Mouse (Mus musculus): Measurements from ENCODE around the gene Cmtm1. TPM values are rescaled to one million over a fixed set of nuclear protein-coding genes. Genes with fewer than 3 reads are reported as not detected.

Gene Cmtm1
- polyA plus RNA-seq (2012; rRNA removed) = 0.07 and 0.14 TPM in 2 replicates

DNA sequence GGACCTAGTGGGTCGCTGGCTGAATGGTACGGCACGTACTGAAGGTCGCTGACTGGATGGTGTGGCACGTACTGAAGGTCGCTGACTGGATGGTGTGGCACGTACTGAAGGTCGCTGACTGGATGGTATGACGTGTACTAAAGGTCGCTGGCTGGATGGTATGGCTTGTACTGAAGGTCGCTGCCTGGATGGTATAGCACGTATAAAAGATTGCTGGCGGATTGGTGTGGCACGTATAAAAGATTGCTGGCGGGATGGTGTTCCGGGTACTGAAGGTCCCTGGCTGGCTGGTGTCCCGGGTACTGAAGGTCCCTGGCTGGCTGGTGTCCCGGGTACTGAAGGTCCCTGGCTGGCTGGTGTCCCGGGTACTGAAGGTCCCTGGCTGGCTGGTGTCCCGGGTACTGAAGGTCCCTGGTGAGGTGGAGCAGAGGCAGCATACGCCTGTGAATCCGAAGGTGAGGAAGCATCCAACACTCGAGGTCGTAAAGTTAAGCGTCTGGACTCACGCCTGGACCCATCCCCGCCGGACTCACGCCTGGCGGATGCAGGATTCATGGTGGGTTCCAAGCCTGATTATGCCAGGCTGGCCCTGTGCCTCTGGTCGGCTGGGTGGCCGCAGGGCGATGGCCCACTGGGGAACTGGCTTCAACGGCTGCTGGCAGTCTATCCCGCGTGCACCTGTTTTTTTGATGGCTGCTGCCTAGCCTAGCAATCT, at the start of gene Cmtm1, which contains the start of gene Gm45711:
Gene Cmtm1, minus strand, starts transcription at position 705 of the 715 bp plus-strand sequence.
Gene Gm45711, minus strand, starts transcription at position 641 of the 715 bp plus-strand sequence.

GRCm38 (mm10) chr8:104339229-104339982, 29.5 kb upstream of the Cmtm1 start, which contains the start of gene Cmtm3:
TSS of gene Cmtm3 (plus strand) at chr8:104339410.

GRCm38 (mm10) chr8:104321930-104322329, 12.0 kb upstream of the Cmtm1 start, which contains the start of gene Cmtm2b:
TSS of gene Cmtm2b (plus strand) at chr8:104322230.

DNA sequence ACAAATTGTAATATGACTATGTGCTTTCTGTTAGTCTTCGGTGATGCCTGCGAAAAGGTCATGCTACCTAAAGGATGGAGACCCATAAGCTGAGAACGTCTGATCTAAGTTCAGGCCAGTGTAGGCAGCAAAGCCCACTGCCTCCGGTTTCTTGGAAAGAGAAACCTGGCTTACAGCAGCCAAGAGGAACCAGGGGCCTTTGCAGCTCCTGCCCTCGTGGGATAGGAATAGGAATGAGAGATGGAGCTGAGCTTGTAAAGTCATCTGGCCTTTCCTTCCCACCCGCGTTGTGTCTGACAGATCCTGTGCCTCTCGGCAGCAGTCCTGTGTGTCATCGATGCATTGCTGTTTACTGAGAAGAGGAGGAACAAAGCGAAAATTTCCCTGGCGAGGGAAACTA, 11.3 kb upstream of the Cmtm1 start, which contains the start of gene Gm11020:
Gene Gm11020, plus strand, starts transcription at position 301 of the 400 bp plus-strand sequence.

DNA sequence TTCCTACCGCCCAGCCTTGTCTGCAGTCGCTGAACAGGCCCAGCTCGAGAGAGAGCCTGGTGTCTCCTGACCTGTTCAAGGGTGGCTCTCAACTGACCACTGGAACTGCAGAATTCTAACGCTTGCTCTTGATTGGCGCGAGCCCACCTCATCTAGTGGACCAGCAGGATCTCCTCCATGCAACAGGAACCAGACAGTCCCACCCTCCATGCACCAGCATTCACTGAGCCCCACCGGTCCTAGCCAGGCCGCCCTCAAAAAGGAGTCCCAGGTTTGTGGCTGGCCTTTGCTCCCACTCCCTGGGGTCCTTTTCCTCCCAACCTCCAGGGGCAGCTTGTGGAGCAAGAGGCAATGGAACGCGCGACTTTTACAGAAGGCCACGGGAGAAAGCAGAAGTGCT, 16.9 kb downstream of the Cmtm1 start, which contains the start of gene Cmtm2a:
Gene Cmtm2a, minus strand, starts transcription at position 101 of the 400 bp plus-strand sequence.

GRCm38 (mm10) chr8:104250439-104251367, 59.2 kb downstream of the Cmtm1 start, which contains the start of gene Cklf:
TSS of gene Cklf (plus strand) at chr8:104250861.

DNA sequence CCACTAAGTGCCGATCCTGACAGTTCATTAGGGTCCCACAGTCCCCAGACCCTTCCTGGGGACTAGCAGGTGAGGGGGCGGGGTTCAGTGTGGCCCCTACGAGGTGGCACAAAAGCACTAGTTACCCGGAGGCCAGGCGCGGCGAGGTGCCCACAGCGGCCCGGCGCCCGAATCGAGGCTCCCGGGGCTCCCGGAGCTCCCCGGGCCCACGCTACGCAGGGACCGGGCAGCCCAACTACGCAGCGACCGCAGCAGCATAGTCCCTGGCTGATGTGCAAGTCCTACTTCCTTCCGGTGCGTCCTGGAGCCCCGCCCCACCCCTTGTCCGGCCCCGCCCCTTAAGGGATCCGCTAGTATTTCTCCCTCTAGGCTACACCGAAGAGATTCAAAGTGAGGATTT, 61.7 kb downstream of the Cmtm1 start, which contains the start of gene Tk2:
Gene Tk2, minus strand, starts transcription at position 283 of the 400 bp plus-strand sequence.

Other genes with a start within 250 kb of the Cmtm1 start
- 49.1 and 57.5 TPM in 2 replicates for gene Cdh5, start 208.5 kb downstream of the Cmtm1 start, polyA plus RNA-seq (2012; rRNA removed)
- 30.2 and 33.8 TPM in 2 replicates for gene Bean1, start 139.7 kb downstream of the Cmtm1 start, polyA plus RNA-seq (2012; rRNA removed)
- gene Tk2, start 61.6 kb downstream of the Cmtm1 start, polyA plus RNA-seq (2012; rRNA removed) = 35.1 and 35.8 TPM in 2 replicates
- 8.8 and 14.4 TPM in 2 replicates for gene Cklf, start 59.3 kb downstream of the Cmtm1 start, polyA plus RNA-seq (2012; rRNA removed)
- 3.2 and 4.2 TPM in 2 replicates for gene Cmtm2a, start 17.0 kb downstream of the Cmtm1 start, polyA plus RNA-seq (2012; rRNA removed)
- 1.3 and 2.6 TPM in 2 replicates for gene Gm45711, start 64 bp downstream of the Cmtm1 start, polyA plus RNA-seq (2012; rRNA removed)
- not detected in 2 replicates for gene Gm11020, start 11.4 kb upstream of the Cmtm1 start, polyA plus RNA-seq (2012; rRNA removed)
- 0.19 TPM in 1 of 2 replicates, not detected in the other for gene Cmtm2b, start 12.1 kb upstream of the Cmtm1 start, polyA plus RNA-seq (2012; rRNA removed)
- 554 and 599 TPM in 2 replicates for gene Cmtm3, start 29.3 kb upstream of the Cmtm1 start, polyA plus RNA-seq (2012; rRNA removed)
- gene Cmtm4, start 85.7 kb upstream of the Cmtm1 start, polyA plus RNA-seq (2012; rRNA removed) = 18.6 and 19.0 TPM in 2 replicates
- gene Dync1li2, start 132.9 kb upstream of the Cmtm1 start, polyA plus RNA-seq (2012; rRNA removed) = 14.7 and 16.0 TPM in 2 replicates
- gene Terb1, start 199.8 kb upstream of the Cmtm1 start, polyA plus RNA-seq (2012; rRNA removed) = 0.13 and 0.15 TPM in 2 replicates
- 3.4 and 5.2 TPM in 2 replicates for gene Nae1, start 224.5 kb upstream of the Cmtm1 start, polyA plus RNA-seq (2012; rRNA removed)
- gene Car7, start 224.5 kb upstream of the Cmtm1 start, polyA plus RNA-seq (2012; rRNA removed) = 6.4 and 6.6 TPM in 2 replicates

Measured in ovary, adult 2 months (tissue).